Mouse (Mus musculus) CD4-positive helper T cell, adult 2 months (primary cell): ENCODE results near the gene D6Ertd527e.

ENCODE experiments used
- DNase-seq: peaks from one replicate; pipeline ENCODE4 v3.0.0-alpha.2; 2012; ENCODE audit warnings: low read depth, missing footprints, low spot score

The D6Ertd527e gene

GRCm38 (mm10) chr6:87151427-87151826, 46.9 kb downstream of the D6Ertd527e start:
- no peak for DNase-seq

- peak; percentile 87 for DNase-seq
These were observed 48.1 kb downstream of the D6Ertd527e start for GRCm38 (mm10) chr6:87152461-87153230.

DNA sequence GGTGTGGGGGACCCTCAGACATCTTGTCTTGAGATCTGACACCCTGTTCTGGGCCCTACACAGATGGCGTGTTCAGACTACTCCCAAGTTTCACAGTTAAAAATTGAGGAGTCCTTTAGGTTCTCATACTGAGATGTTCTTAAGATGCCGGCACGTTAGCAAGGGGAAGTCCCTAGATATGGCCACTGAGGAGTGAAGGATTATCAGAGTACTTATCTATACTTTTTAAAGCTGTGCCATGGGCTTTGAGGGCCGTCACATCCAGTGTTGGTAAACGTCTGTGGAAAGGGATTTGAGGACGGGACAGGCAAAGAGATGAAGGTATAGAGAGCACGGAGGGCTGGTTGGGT, 48.7 kb downstream of the D6Ertd527e start:
- DNase-seq, result no peak

DNA sequence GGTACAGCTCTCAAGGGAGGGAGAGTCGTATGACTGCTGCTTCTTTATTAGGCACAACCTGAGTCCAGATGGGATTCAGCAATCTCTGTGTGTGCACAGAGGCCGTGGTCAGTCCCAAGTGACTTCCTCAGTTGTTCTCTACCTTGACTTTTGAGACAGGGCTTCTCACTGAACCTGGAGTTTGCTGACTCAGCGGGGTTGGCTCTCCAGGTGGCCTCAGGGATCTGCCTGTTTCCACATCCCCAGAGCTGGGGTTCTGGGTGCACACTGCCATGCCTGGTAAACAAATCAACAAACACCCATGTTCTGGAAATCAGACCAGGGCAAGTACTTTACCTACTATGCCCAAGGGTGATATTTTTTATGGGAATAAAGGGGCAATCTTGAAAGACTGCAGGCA, 49.3 kb downstream of the D6Ertd527e start:
- peak; percentile 7 for DNase-seq

GRCm38 (mm10) chr6:87158062-87158623, 53.6 kb downstream of the D6Ertd527e start:
- DNase-seq, result no peak

GRCm38 (mm10) chr6:87160196-87160595, 55.6 kb downstream of the D6Ertd527e start:
- DNase-seq, result no peak

GRCm38 (mm10) chr6:87161391-87162263, 57.1 kb downstream of the D6Ertd527e start:
- no peak for DNase-seq
